Mouse (Mus musculus) ovary, postnatal 10 days (tissue): Measurements from ENCODE around the gene Dot1l.

Source experiments
- DNase-seq: peaks from one replicate; pipeline ENCODE4 v3.0.0; 2022; ENCODE audit warnings: low spot score

Gene Dot1l

DNA sequence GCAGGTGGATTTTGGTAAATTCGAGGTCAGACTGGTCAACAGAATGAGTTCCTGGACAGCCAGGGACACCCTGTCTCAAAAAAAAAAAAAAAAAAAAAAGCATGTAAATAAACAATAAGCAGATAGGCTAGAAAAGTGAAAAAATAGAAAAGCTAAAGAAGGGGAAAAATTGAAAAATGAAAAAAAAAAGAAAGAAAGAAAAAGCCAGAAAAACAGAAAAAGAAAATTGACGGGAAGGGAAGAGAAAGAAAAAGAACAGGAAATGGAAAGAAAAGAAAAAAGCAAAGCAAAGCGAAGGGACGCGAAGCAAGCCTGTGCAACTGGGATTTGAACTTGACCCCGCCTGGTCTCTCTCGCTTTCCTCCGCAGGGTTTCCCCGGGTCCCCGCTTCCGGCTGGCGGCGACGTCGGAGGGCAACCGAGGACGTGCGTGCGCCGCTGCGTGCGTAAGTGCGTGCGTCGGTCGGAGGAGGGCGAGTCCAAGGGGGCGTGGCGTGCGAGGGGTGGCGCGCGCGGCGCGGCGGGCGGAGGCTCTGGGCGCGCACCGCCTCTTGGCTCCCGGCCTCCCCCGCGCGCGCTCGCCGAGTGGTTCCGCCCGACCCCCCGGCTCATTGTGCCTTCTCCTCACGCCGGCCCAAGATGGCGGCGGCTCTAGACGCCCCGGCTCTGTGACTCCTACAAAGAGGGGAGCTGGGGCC, at the start of gene Dot1l:
Gene Dot1l (plus strand): TSS at position 613 of the 697 bp plus-strand sequence.
- peak; percentile 93 for DNase-seq

DNA sequence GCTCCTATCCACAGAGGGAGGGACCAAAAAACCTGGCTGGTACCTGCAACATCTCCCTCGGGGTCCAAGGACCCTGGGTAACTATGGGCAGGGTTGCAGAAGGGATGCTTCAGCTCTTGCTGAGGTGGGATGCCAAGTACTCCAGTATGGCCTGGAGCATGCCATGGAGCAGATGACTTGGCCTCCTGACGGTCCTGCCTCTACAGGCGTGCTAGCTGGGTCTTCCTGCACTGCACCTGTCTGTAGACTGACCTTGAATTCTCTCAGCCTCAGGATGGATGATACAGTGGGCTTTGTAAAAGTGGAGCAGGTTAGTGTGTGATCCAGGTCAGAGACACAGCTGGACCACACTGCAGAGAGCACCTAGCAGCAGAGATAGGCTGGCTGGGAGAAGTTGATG, 49.5 kb upstream of the Dot1l start:
- DNase-seq: no peak

DNA sequence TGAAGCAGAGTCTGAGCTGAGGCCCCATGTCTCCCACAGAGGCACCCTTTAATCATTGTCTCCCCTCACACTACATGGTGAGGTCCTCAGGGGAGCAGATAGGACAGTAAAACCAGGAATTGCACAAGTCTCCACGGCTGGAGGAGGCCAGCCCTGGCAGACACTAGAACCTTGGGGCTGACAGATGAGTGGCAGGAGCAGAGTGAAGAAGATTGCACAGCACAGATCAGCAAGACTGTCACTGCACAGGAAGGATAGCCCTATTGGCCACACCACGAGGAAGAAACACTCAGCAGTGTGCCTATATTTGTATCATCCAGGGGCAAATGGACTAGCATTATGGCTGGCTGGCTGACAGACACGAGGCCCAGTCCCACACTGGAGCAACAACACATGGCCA, 44.2 kb upstream of the Dot1l start:
- no peak for DNase-seq

DNA sequence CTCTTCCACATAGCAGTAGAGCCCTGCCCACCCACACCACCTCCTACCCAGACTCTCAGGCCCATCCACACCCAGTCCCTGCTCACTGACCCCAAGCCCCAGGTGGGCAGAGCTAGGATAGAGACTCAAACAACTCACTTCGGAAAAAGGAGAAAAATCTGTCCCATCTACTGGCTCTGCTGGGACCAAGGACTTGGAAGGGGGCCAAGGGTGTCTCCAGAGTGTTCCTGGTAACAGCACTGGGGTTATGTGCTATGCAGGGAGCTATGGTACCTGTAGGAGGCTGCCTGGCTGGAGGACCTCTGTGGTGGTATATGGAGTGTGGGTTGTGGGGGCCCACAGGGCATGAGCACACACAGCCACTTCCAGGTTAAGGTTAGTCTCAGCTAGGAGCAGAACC, 37.7 kb upstream of the Dot1l start:
- DNase-seq: no peak

DNA sequence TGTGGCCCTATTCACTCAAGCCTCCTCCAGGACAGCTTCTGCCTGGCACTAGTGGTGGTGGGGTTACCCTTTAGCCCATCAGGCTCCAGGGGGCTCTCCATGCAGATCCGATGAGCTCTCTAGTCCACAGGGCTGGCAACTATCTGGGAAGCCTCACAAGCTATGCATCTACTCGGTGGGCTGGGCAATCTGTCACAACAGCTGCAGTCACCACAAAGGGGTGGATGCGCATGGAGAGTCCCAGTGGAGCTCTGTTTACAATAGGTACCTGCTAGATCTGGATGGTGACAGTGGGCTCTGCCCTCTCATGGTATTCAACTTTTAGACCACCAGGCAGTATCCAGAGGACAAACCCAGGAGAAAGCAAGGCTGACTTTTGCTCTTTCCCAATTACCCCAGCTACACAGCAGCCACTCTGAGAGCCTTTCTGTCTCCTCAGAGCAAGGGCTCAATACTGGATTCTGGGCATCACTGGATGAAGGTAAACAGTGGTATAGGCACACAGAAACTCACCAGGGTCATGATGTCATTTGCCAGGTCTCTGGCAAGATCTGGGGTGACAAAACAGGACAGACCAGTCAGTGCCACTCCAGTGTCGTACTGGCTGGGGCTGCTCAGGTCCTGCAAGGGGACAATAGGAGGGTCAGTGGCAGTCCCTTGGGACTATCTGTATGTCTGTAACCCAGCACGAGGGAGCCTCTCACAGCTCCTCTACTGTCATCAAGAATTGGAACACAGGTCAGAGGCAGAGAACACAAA, 27.5 kb upstream of the Dot1l start:
- DNase-seq: no peak

DNA sequence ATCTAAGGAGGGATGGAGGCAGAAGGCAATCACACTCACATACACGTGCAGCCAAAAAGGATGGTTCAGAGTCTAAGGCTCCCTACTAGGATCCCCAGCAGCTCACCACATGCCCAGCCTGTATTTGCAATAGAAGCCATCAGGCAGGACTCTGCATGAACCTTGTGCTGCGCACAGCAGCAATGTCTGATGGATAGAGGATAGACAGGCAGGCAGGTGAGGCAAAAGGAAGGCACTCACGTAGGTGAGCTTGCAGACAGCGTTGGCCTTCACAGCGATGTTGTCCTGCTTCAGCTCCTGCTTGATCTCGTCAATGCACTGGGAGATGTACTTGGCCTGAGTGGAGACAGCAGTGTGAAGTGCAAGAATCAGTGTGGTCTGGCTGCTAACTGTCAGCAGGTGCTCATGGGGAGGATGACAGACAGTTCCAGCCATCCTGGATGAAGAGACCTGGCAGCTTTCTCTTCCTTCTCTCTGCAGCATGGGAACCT, 22.4 kb upstream of the Dot1l start:
- no peak for DNase-seq

DNA sequence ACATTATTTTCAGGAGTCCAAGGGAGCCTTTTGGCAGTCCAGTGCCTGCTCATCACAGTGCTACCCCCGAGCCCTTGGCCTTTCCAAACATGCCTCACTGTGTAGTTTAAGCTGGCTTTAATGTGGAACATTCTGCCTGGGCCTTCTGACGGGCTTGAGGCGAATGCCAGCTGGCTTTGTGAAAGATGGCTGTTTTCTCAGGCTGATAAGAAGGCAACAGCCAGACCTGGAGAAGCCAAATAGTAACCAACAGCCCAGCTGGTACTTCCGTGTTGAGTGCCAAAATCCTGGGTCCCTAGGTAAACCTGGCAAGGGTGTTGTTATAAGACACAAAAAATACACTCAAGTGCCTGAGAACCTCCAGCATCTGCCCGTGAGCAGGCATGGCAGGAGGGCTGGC, 18.3 kb upstream of the Dot1l start:
- no peak for DNase-seq

DNA sequence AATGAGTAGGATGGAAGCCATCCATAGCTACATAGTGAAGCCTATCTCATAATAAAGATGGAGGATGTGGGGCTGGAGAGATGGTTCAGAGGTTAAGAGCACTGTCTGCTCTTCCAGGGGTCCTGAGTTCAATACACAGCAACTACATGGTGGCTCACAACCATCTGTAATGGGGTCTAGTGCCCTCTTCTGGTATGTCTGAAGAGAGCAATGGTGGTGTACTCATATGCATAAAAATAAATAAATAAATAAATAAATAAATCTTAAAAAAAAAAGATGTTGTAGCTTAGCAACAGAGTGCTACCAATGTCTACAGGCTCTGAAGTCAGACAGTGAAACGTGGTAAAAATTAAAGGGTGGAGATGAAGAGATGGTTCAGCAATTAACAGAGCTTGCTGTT, 16.3 kb upstream of the Dot1l start:
- DNase-seq: no peak

DNA sequence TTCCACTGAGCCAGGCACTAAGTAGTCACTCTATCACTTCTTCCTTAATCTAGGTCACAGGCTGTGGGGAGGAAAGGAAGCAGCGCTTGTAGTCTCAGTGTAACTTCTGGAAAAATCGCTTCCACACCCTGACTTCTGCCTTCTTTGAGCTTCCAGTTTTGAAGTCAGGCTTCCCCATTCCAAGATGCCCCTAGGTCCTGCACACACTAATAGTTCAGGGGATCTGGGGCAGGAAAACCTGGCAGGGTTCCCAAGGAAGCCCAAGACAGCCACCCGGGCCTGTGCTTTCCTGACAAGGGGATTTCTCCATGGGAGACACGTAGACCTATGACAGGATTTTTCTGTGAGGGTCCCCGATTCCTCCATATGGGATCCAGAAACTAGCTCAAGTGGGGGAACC, 13.9 kb upstream of the Dot1l start:
- DNase-seq: no peak

DNA sequence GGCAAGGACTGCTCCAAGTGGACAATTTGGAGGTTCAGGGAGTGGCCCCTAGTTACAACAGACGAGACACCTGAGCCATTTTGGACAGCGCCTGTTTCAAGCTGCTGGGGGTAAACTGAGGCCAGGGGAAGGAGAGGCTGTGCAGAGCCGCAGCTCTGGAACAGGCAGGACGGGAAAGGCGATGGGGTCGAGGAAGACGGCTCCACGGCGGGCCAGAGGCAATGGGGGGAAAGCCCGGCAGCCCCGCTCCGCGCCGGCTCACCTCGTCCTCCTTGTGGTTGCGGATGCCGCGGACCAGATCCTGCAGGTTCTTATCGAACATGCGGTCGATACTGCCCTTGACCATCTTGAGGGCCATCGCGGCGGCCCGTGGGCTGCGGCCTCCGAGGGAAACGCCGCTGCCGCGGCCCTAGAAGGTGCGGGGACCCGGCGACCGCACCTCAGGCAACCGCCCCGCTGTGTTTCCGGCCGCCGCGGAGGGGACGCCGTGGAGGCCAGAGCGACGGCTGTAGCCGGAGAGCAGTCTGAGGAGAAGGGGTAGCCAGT, 13.3 kb upstream of the Dot1l start:
- no peak for DNase-seq

DNA sequence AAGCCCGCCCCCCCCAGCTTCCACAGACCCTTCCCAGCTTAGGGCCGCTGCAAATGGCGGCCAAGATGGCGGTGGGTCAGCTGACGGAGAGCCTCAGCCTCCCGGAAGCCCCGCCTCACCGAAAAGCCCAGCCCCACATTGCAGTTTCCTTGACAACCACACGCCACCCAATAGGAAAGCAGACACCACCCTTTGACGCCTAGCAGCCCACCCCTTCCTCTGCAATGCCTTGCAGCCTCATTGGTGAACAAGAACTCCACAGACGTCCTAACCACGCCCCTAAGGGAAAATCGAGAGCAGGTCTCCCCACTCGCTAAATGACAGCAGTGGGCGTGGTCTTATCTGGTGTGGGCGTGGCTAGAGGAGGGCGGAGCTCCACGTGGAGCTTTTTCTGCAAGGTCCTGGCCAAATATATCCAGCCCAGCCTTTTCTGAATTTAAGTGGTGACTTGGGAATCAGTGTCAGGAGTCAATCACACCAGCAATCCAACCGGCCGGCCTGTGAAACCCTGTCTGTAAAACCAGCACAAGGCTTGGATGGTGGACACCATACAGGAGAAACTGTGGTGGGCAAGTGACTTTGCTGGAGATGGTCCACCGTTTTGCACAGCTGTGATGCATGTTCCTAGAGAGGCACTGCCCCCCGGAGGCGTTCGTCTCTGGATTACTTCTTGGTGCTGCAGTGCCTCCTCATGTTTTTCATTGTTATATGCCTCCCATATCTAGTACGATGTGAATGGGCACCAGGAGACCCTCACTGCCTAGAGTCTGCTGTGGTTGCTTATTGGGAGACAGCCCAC, 12.6 kb upstream of the Dot1l start, which contains the start of gene Ap3d1:
Gene Ap3d1 (minus strand): TSS at position 85 of the 799 bp plus-strand sequence.
- DNase-seq: peak; percentile 86

DNA sequence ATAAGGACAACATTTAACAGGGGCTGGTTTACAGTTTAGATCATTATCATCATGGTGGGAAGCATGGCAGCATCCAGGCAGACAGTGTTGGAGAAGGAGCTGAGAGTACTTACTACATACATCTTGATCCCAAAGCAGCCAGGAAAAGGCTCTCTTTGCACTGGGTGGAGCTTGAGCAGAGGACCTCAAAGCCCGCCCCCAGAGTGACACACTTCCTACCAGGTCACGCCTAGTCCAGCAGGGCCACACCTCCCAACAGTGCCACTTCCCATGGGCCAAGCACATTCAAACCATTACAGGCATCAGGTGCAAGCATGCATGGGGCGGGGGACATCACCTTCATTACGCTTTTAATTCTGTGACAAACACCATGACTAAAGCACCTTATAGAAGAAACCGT, 10.7 kb upstream of the Dot1l start:
- DNase-seq: no peak

DNA sequence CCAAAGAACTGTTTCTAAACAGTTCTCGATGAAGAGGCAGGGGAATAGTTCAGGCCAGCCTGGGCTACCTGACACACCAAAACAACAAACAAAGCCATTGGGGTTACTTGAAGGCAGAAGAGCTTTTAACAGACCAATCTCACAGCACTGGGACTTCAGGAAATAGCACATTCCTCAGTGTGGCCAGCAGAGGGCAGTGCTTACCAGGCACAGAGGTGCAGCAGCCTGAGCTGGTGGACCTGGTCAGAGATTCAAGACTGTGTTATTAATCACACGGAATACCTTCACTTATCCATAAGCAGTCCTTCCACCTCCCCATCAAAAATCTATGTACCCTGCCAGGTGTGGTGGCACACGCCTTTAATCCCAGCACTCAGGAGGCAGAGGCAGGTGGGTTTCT, 7.6 kb upstream of the Dot1l start:
- DNase-seq: peak; percentile 26

DNA sequence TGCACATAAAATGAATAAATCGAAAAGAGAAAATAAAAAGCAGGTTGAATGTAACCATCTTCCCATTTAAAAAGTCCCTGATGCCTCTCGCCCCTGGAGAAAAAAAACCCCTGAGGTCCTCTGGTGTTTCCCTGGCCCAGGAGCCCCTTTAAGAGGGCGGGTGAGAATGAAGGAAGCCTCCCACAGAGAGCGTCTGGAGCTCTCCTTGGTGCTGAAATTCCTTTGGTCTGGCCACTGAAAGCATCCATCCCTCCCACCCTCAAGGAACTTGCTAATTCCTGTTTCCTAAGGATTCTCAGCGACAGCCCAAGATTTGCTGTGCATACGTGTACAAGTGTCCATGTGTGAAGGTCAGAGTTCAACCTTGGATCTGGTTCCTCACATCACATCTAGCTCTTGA, 6.4 kb upstream of the Dot1l start:
- peak; percentile 39 for DNase-seq

DNA sequence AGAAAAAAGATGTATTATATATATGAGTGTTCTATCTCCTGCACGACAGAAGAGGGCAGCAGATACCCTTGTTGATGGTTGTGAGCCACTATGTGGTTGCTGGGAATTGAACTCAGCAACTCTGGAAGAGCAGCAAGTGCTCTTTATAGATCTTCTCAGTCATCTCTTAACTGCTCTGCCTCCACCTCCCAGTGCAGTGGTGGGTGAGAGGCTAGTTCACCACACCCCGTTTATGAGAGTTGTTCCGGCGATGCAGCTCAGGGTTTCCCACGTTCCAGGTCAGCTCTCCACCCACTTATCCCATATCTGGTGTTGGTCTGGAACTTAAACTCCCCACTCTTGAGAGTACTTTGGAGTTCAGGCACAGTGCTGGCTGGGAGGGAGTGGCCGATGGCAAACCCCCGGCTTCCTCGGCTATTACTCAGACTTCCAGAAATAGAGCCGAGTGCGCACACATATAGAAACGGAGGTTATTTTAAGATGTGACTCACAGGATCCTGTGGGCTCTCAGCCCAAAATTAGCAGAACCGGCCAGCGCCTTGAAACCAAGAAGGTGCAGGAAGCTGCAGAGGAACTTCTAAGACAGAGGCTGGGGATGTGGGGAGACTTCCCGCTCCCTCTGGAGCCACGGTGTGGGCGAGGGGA, 3.7 kb upstream of the Dot1l start:
- DNase-seq: no peak

DNA sequence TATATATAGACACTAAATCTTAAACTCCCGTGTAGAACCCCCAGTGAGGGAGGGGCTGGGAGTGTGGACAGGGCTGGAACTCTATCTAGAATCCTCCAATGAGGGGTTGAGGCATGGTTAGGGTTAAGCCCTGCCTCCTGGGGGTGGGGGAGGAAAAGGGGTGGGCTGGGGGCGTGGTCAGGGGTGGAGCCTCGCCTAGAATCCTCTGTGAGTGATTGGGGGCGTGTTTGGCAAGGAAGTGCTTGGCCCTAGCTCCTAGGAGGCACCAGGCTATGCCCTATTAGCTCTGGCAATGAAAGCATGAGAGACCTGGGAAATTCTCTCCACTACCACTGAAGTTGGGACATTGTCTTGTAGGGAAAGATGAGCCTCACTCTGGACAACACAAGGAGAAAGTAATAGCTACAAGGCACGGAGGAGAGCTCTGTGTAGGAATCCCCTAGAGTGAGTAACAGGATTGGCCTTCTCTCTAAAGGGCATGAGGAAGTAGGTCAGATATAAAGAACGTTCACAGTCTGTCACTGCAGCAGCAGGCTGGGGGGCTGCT, 2.9 kb upstream of the Dot1l start:
- DNase-seq: peak; percentile 41

DNA sequence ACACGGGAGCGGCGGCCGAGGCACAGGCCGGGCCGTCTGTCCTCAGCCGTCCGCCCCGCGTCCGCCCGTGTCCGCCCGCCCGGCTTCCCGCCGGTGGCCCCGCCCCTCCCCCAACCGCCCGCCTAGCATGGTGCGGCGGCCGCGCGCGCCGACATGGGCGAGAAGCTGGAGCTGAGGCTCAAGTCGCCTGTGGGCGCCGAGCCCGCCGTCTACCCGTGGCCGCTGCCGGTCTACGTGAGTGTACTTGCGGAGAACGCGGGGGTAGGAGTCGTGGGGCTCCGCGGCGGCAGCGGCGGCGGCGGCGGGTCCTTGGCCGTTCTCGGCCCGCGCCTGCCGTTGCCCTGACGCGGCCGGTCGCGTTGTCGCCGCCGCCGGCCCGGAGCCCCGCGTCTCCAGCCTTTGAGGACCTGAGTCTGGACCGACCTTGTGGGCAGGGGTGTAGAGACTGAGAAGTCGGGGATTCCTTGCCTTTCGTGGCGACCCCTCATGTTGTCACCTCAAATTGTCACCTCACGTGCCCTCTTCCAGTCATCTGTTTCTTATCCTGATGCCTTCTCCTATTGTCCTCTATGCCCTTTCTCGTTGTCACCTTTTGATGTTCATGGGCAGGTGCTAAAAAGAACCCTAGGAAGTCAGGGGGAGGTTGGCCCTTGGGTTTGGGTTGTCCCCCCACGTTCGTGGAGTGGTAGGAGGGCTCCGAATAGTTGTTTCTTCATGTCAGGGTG, 447 bp downstream of the Dot1l start:
- DNase-seq: no peak

DNA sequence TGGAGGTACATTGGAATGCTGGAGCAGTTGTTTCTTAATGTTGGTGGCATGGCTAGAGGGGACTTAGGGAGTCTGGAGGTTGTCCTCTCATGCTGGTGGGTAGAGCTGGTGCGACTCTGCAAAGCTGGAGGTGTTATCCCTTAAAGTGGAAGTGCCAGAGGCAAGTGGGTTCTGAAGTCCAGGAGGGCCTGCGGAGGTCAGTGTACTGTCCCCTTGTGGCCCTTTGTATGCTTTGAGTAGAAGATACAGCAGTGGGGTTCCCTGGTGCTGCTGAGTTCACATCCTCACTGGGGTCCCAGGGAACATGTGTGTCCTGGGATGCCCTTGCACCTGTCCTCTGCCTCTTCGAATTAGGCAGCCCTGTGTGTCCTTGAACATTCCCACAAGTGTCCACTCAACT, 1.1 kb downstream of the Dot1l start:
- DNase-seq: no peak

DNA sequence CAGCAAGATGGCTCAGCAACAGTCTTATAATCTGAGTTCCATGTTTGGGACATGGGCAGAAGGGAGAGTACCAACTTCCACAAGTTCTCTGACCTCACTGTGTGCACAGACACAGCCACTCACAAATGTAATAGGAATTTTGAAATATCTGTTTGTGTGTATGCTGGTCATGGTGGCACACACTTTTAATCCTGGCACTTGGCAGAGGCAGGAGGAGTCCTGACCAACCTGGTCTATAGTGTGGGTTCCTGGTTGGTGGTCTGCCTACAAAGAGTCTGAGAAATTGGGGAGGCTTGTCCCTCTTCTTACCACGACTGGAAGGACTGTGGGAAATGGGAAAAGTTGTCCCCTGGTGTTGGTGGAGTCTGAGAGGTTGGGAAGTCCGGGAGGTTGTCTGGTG, 1.5 kb downstream of the Dot1l start:
- no peak for DNase-seq

DNA sequence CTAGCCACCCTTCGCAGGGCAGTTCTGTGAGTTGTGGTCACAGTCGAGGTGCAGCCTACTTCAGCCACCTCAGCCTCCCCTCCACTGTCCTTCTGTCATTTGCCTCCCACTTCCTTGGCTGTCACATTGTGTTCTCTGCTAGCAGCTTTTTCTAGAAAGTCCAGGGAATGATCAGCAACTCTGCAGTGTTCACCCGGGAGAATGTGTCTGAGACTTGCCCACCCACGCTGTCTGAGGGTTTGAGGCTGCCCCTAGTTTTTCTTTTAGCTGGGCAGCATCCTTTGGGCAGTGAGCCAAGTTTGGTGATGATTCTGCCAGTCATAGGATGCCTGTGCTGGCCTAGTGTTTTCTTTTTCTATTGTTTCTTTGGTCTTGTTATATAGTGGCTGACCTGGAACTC, 2.0 kb downstream of the Dot1l start:
- DNase-seq: no peak

DNA sequence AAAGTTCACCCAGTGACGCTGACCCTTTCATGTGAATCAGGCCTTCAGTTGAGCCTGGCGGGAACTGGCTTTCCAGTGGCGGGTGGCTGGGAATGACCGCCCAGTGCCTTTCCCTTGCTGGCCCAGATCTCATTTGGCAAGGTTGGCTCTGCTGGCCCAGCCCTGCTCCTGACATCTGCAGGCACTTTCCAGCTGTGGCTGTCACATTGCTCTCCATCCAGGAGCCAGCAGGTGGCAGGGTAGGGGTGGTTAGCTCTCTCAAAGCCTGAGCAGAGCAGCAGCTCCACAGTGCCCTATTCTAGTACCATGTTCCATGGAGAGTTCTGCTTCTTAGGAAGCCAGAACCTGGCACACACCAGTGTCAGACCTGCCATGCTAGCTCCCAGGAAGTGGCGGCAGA, 2.7 kb downstream of the Dot1l start:
- peak; percentile 22 for DNase-seq
